Mouse (Mus musculus) left cerebral cortex, postnatal 4 days (tissue): ENCODE data around the gene Gnpnat1. TPM values are rescaled to one million over a fixed set of nuclear protein-coding genes. Genes with fewer than 3 reads are reported as not detected.

Experiments
- microRNA-seq: library from miRNA; unstranded; fragments of <30 nt; microRNA quantifications from one replicate; pipeline ENCODE4 v1.2.0, GENCODE M21; 2022
- total RNA-seq, 2 experiments: library from RNA; stranded (reverse); gene quantifications; 2 replicates each; pipeline ENCODE4 v1.2.3; 2021

The Gnpnat1 gene
- total RNA-seq, 2 experiments from 2014 or later = 14.8 to 17.6 TPM

Small RNA genes lying within 50 kb of the gene (microRNA-seq; reads per million reads assigned to microRNA genes)
- not detected for gene Gm25353

Other genes with a start within 250 kb of the Gnpnat1 start
- 10 to 100 TPM; 24.5 to 26.7 TPM for gene Gpr137c, start 185.2 kb downstream of the Gnpnat1 start, total RNA-seq
- gene Txndc16, start 184.6 kb downstream of the Gnpnat1 start, total RNA-seq = 10 to 100 TPM; 53.6 to 58.4 TPM
- gene Ero1l, start 86.1 kb downstream of the Gnpnat1 start, total RNA-seq = 10 to 100 TPM; 22.0 to 22.5 TPM
- gene Psmc6, start 75.1 kb downstream of the Gnpnat1 start, total RNA-seq = 100 to 1,000 TPM; 118 to 132 TPM
- 10 to 100 TPM; 25.1 to 38.8 TPM for gene Styx, start 53.8 kb downstream of the Gnpnat1 start, total RNA-seq
- 10 to 100 TPM; 72.8 to 77.2 TPM for gene Fermt2, start 125.2 kb upstream of the Gnpnat1 start, total RNA-seq